Mouse (Mus musculus): ENCODE data around the gene Fnip1. TPM values are rescaled to one million over a fixed set of nuclear protein-coding genes. Genes with fewer than 3 reads are reported as not detected.
"Not testable (repeated sequence)": the region's sequence is repeated elsewhere in the genome, so short reads cannot be mapped to it uniquely, and the experiment has no call there.

Gene Fnip1
- total RNA-seq (2021): 10 to 100 TPM; 31.0 to 31.2 TPM

GRCm38 (mm10) chr11:54437823-54438337 lies at the start of gene Fnip1:
Gene Fnip1, plus strand, starts transcription at chr11:54438199.
- DNase-seq (ENCODE audit: extremely low spot score in 1 of 2, low spot score in 1 of 2): peak; percentile 88 to 90

- no peak for DNase-seq (ENCODE audit: extremely low spot score in 1 of 2, low spot score in 1 of 2)
Observed at GRCm38 (mm10) chr11:54390386-54390785, 47.6 kb upstream of the Fnip1 start.

GRCm38 (mm10) chr11:54391326-54391725 lies 46.7 kb upstream of the Fnip1 start:
- DNase-seq (ENCODE audit: extremely low spot score in 1 of 2, low spot score in 1 of 2): no peak

- no peak for DNase-seq (ENCODE audit: extremely low spot score in 1 of 2, low spot score in 1 of 2)
Observed at GRCm38 (mm10) chr11:54396686-54397085, 41.3 kb upstream of the Fnip1 start.

GRCm38 (mm10) chr11:54398058-54398457 lies 39.9 kb upstream of the Fnip1 start:
- DNase-seq (ENCODE audit: extremely low spot score in 1 of 2, low spot score in 1 of 2): no peak

GRCm38 (mm10) chr11:54400803-54401202 lies 37.2 kb upstream of the Fnip1 start:
- not testable (repeated sequence) for DNase-seq (ENCODE audit: extremely low spot score in 1 of 2, low spot score in 1 of 2)

GRCm38 (mm10) chr11:54404885-54405284 lies 33.1 kb upstream of the Fnip1 start:
- DNase-seq (ENCODE audit: extremely low spot score in 1 of 2, low spot score in 1 of 2): no peak

- no peak for DNase-seq (ENCODE audit: extremely low spot score in 1 of 2, low spot score in 1 of 2)
Observed at GRCm38 (mm10) chr11:54406930-54407546, 31.0 kb upstream of the Fnip1 start.

- DNase-seq (ENCODE audit: extremely low spot score in 1 of 2, low spot score in 1 of 2): no peak
Observed at GRCm38 (mm10) chr11:54410612-54411011, 27.4 kb upstream of the Fnip1 start.

GRCm38 (mm10) chr11:54413017-54413416 lies 25.0 kb upstream of the Fnip1 start:
- no peak for DNase-seq (ENCODE audit: extremely low spot score in 1 of 2, low spot score in 1 of 2)

- no peak for DNase-seq (ENCODE audit: extremely low spot score in 1 of 2, low spot score in 1 of 2)
Observed at GRCm38 (mm10) chr11:54423007-54423406, 15.0 kb upstream of the Fnip1 start.

GRCm38 (mm10) chr11:54426267-54426666 lies 11.7 kb upstream of the Fnip1 start:
- no peak for DNase-seq (ENCODE audit: extremely low spot score in 1 of 2, low spot score in 1 of 2)

- DNase-seq (ENCODE audit: extremely low spot score in 1 of 2, low spot score in 1 of 2): no peak
Observed at GRCm38 (mm10) chr11:54427138-54427537, 10.9 kb upstream of the Fnip1 start.

- no peak for DNase-seq (ENCODE audit: extremely low spot score in 1 of 2, low spot score in 1 of 2)
Observed at GRCm38 (mm10) chr11:54427695-54428352, 10.2 kb upstream of the Fnip1 start.

- DNase-seq (ENCODE audit: extremely low spot score in 1 of 2, low spot score in 1 of 2): no peak
Observed at GRCm38 (mm10) chr11:54429224-54429623, 8.8 kb upstream of the Fnip1 start.

- DNase-seq (ENCODE audit: extremely low spot score in 1 of 2, low spot score in 1 of 2): no peak
Observed at GRCm38 (mm10) chr11:54435797-54436196, 2.2 kb upstream of the Fnip1 start.

- DNase-seq (ENCODE audit: extremely low spot score in 1 of 2, low spot score in 1 of 2): no peak
Observed at GRCm38 (mm10) chr11:54437310-54437822, 633 bp upstream of the Fnip1 start.

GRCm38 (mm10) chr11:54438366-54438781 lies 375 bp downstream of the Fnip1 start:
- peak in 1 of 2 experiments; percentile 28 for DNase-seq (ENCODE audit: extremely low spot score in 1 of 2, low spot score in 1 of 2)

- DNase-seq (ENCODE audit: extremely low spot score in 1 of 2, low spot score in 1 of 2): no peak
Observed at GRCm38 (mm10) chr11:54438991-54439690, 1.1 kb downstream of the Fnip1 start.

- DNase-seq (ENCODE audit: extremely low spot score in 1 of 2, low spot score in 1 of 2): no peak
Observed at GRCm38 (mm10) chr11:54439691-54440029, 1.7 kb downstream of the Fnip1 start.

- not testable (repeated sequence) for DNase-seq (ENCODE audit: extremely low spot score in 1 of 2, low spot score in 1 of 2)
Observed at GRCm38 (mm10) chr11:54450757-54451156, 12.8 kb downstream of the Fnip1 start.
